Mouse (Mus musculus) CH12.LX (cell line): ENCODE measurements at regions not wholly inside any gene's neighbourhood (a gene's known extent, or its start where the extent isn't known, plus 50 kb on each side); places are given as distances from the start of the nearest gene placed in this dataset.

Experiments used
- CTCF ChIP-seq, 2 experiments: IDR thresholded peaks in 1 of 2; conservative IDR thresholded peaks in 1 of 2; 2 replicates each; pipeline ENCODE4 v1.5.1; 2011 to 2012; ENCODE audit warnings: low read depth in 2 of 2, low read length in 2 of 2, improper control_type of control experiment in 1 of 2, inconsistent platforms in 1 of 2, mild to moderate bottlenecking in 1 of 2, moderate library complexity in 1 of 2
- EP300 ChIP-seq: IDR thresholded peaks from 2 replicates; pipeline ENCODE4 v1.6.1; 2011; ENCODE audit warnings: low read length, improper control_type of control experiment
- MEF2A ChIP-seq: IDR thresholded peaks from 2 replicates; pipeline ENCODE4 v1.6.1; 2014; ENCODE audit warnings: low read depth, mild to moderate bottlenecking, inconsistent platforms, low read length, improper control_type of control experiment, borderline replicate concordance
- SIN3A ChIP-seq: IDR thresholded peaks from 2 replicates; pipeline ENCODE4 v1.6.1; 2012; ENCODE audit warnings: low read length, improper control_type of control experiment, inconsistent platforms
- TCF12 ChIP-seq: IDR thresholded peaks from 2 replicates; pipeline ENCODE4 v1.6.1; 2014; ENCODE audit warnings: low read depth, mild to moderate bottlenecking, inconsistent platforms, low read length, improper control_type of control experiment

DNA sequence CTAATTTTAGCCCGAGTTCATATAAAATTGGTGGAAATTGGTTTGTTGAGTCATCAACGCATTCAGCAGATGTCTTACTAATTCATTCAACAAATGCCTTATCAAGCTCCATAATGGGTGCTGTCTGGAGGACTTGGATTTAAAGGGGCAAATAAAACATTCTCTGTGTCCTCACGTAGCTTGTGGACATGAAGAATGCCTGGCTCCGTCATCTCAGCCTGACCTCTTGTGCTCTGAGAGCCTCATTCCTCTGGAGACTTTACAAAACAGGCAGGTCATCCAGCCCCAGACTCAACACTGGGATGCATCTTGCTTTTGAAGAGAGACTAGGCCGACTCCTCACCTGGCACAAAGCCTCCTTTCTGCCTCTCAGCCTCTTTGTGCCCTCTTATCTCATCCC is 248.6 kb downstream of the Plpp3 start:
- TF ChIP-seq EP300 (no peak), SIN3A (no peak), MEF2A (no peak), CTCF (conservative IDR thresholded peaks at IDR 0.05 in 1 of 2, IDR thresholded peaks at IDR 0.05 in 1 of 2; ENCODE audit: low read depth in 2 of 2, low read length in 2 of 2) (no peak), TCF12 (no peak)
